Mouse (Mus musculus): Measurements from ENCODE around the gene Zfp36l1. TPM values are rescaled to one million over a fixed set of nuclear protein-coding genes. Genes with fewer than 3 reads are reported as not detected.
"Not testable (repeated sequence)": the region's sequence is repeated elsewhere in the genome, so short reads cannot be mapped to it uniquely, and the experiment has no call there.

The Zfp36l1 gene
- polyA plus RNA-seq, 1 experiment, result 261 TPM

- TF ChIP-seq CTCF (IDR thresholded peaks at IDR 0.05; ENCODE audit: insufficient read depth, low read length), result no peak
- TF ChIP-seq POLR2A (IDR thresholded peaks at IDR 0.05; ENCODE audit: borderline replicate concordance, extremely low read depth, low read depth, low read length), result peak; percentile 10; the same call in 1 of the 2 replicates
- Histone ChIP-seq H3K4me3 (replicated peaks; ENCODE audit: extremely low read depth, low read depth, low read length) (peak overlapping the region; percentile 39), H3K4me1 (ENCODE audit: control insufficient read depth, insufficient read depth, low read length) (peaks cover 7% of the 10 kb centered on the region; the same call in 1 of the 2 replicates)
- WGBS, result under 1% methylated on average over 22 of the region's 22 CpGs
- peak; percentile 79 for DNase-seq
Measured at GRCm38 (mm10) chr12:80113586-80114021, 791 bp upstream of the Zfp36l1 start.

DNA sequence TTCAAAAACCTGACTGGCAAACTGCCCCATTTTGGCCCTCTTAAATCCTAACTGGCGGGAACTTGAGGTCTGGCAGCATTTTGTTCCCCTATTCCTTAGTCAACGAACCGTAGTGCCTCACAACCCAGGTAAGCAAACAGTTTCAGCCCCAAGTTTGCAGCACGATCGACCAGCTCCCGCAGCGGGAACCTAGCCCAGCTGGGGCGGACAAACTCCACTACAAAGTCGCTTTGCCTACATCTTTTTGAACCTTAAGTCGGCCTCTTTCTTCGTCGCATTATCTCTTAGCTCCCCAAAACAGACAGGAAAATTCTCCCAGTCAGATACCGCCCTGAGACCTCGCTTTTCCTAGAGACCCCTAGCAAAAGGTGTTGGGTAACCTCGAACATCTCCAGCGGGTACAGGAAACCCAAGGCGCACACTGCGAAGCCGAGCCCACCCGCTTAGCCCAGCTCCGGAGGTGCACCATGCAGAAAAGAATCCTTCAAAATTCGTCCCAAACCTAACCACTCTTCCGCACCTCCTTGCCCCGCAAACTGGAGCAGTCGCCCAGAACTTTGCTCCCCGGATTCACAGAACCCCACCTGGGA is 647 bp downstream of the Zfp36l1 start:
- WGBS, result under 1% methylated on average over 26 of the region's 26 CpGs
- Histone ChIP-seq H3K4me3 (replicated peaks; ENCODE audit: extremely low read depth, low read depth, low read length) (peak overlapping the region; percentile 98), H3K4me1 (ENCODE audit: control insufficient read depth, insufficient read depth, low read length) (peaks cover 7% of the 10 kb centered on the region; the same call in 1 of the 2 replicates)
- DNase-seq, result peak; percentile 60
- peak; percentile 40; the same call in 1 of the 2 replicates for TF ChIP-seq POLR2A (IDR thresholded peaks at IDR 0.05; ENCODE audit: borderline replicate concordance, extremely low read depth, low read depth, low read length)
- TF ChIP-seq CTCF (IDR thresholded peaks at IDR 0.05; ENCODE audit: insufficient read depth, low read length), result no peak

DNA sequence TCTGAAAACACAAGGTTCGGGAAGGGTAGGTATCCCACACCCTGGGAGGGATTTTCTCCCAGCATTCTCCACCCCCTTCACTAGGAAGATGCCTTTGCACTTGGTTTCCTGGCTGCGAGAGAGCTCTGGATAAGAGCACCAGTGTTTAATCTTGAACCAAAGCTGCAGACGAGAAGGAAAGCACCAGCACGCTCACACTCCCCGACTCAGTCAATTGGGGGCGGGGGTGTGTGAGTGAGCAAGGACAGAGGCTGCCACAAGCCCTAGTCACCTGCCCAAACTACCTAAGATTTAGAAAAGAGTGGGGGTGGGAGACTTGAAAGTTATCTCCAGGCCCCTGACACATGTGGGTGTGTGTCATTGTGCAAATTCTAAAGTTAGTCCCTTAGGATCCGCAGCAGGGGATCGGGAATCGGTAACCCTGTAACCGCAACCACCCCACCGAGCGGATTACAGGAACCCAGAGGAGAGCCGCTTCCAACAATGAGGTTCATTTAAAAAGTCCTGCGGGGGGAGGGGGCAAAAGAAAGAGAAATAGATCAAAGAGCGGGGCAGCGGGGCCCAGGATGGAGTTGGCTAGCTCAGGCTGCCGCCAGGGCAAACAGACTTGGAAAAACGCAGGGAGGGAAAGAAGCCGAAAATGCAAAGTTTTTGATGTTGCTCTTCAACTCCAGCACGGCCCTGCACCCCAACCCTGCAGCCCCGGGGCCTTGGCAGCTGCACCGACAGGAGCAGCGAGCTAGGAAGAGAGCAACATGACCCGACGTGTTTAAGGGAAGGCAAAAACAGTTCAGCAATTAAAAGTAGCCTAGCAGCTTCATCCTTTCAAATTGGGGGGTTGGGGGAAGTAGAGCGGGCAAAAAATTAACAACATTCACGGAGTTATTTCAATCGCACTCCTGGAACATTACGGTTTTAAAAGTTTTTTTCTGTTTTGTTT is 1.4 kb downstream of the Zfp36l1 start:
- peak overlapping the region; percentile 98 for H3K4me3 ChIP-seq (replicated peaks; ENCODE audit: extremely low read depth, low read depth, low read length)
- WGBS, result under 1% methylated on average over 29 of the region's 29 CpGs
- peak; percentile 60 for DNase-seq
- TF ChIP-seq POLR2A (IDR thresholded peaks at IDR 0.05; ENCODE audit: borderline replicate concordance, extremely low read depth, low read depth, low read length), result peak; percentile 18; the same call in 1 of the 2 replicates
- TF ChIP-seq CTCF (IDR thresholded peaks at IDR 0.05; ENCODE audit: insufficient read depth, low read length), result no peak
- H3K4me1 ChIP-seq (ENCODE audit: control insufficient read depth, insufficient read depth, low read length), result peaks cover 7% of the 10 kb centered on the region; the same call in 1 of the 2 replicates

GRCm38 (mm10) chr12:80110546-80110870 is 2.3 kb downstream of the Zfp36l1 start:
- H3K4me1 ChIP-seq (ENCODE audit: control insufficient read depth, insufficient read depth, low read length), result peaks cover 7% of the 10 kb centered on the region; the same call in 1 of the 2 replicates
- TF ChIP-seq CTCF (IDR thresholded peaks at IDR 0.05; ENCODE audit: insufficient read depth, low read length), result no peak
- no peak; the same call in 1 of the 2 replicates for TF ChIP-seq POLR2A (IDR thresholded peaks at IDR 0.05; ENCODE audit: borderline replicate concordance, extremely low read depth, low read depth, low read length)
- peak overlapping the region; percentile 76 for H3K4me3 ChIP-seq (replicated peaks; ENCODE audit: extremely low read depth, low read depth, low read length)
- WGBS, result 7% methylated on average over 9 of the region's 9 CpGs
- no peak for DNase-seq

- DNase-seq, result peak; percentile 67
- 13% methylated on average over 53 of the region's 53 CpGs for WGBS
- H3K4me1 ChIP-seq (ENCODE audit: control insufficient read depth, insufficient read depth, low read length), result peaks cover 7% of the 10 kb centered on the region; the same call in 1 of the 2 replicates
Measured at GRCm38 (mm10) chr12:80109753-80110545, 2.9 kb downstream of the Zfp36l1 start.

DNA sequence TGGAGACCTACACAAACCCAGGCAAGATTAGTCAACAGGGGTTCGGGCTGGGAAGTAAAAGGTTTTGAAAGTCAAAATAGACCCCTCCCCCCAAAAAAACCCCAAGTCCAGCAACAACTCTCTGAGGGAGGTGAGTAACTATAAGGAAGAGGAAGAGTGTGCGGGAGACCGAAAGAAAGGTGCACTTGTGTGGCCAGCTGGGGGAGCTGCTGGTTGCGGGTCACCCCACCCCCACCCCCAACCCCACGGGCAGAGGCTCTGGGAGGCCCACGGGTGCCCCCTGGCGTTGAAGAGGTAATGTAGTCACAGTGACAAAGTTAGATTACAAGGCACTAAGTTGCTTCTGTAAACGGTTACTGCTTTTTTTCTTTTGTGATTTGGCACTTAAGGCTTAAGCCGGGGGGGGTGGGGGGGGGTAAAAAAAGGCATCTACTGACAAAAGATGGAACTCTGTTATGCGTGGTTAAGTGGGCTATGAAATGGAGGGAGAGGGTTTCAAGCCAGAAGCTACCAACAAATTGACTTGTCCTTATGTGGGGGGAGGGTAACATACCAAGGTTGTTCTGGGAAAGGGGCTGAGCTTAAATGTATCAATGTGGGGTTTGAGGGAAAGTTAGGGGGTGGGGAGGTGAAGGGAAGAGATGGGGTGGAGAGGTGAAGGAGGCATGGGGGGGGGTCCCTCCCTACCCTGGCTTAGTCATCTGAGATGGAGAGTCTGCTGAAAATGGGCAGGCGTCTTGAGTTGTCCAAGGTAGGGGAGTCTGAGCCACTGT is 3.7 kb downstream of the Zfp36l1 start:
- DNase-seq, result peak; percentile 80
- peak overlapping the region; percentile 14 for H3K4me3 ChIP-seq (replicated peaks; ENCODE audit: extremely low read depth, low read depth, low read length)
- not testable (repeated sequence) for H3K4me1 ChIP-seq (ENCODE audit: control insufficient read depth, insufficient read depth, low read length)
- 5% methylated on average over 11 of the region's 11 CpGs for WGBS
- peak; percentile 72 for TF ChIP-seq CTCF (IDR thresholded peaks at IDR 0.05; ENCODE audit: insufficient read depth, low read length)

More at GRCm38 (mm10) chr12:80109753-80110545, 2.9 kb downstream of the Zfp36l1 start:
- TF ChIP-seq CTCF (IDR thresholded peaks at IDR 0.05; ENCODE audit: insufficient read depth, low read length) (no peak), POLR2A (IDR thresholded peaks at IDR 0.05; ENCODE audit: borderline replicate concordance, extremely low read depth, low read depth, low read length) (peak; percentile 17; the same call in 1 of the 2 replicates)
- H3K4me3 ChIP-seq (replicated peaks; ENCODE audit: extremely low read depth, low read depth, low read length), result peak overlapping the region; percentile 76

DNA sequence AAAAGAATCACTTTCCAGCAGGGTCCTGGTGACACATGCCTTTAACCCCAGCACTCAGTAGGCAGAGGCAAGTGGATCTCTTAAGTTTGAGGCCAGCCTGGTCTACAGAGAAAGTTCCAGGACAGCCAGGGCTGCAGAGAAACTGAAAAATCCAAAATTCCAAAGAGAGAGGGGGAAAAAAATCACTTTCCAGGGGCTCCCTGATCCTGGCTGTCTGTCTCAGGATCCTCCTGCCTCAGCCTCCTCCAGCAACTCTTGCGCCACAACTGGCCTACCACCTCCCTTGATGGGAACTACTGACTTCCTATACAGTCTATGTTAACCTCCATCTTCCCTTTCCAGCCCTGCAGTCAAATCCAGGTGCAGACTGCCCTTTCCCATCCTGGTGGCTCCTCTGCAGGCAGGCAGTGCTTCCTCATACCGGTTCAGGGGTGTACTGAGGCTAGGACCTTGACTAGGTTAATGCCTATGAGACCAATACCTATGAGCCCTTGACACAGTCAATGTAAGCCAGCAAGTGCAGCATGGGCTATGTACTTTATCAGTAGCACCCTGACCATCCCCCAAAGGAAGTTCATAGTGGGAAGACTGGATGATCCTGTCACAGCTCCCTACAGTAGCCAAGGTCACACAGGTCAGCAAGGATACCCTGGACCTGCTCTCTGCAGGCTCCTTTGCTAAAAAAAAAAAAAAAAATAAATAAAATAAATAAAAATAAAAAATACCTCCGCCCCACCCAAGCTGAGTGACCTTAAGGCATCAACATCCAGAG is 5.7 kb downstream of the Zfp36l1 start:
- DNase-seq, result no peak
- Histone ChIP-seq H3K4me3 (replicated peaks; ENCODE audit: extremely low read depth, low read depth, low read length) (no peak overlapping the region), H3K4me1 (ENCODE audit: control insufficient read depth, insufficient read depth, low read length) (peaks cover 3% of the 10 kb centered on the region; the same call in 1 of the 2 replicates)
- 90% methylated on average over 3 of the region's 3 CpGs for WGBS
- TF ChIP-seq CTCF (IDR thresholded peaks at IDR 0.05; ENCODE audit: insufficient read depth, low read length) (no peak), POLR2A (IDR thresholded peaks at IDR 0.05; ENCODE audit: borderline replicate concordance, extremely low read depth, low read depth, low read length) (no peak)

Measured in lung, adult 2 months (tissue).